Mouse (Mus musculus) heart, embryonic 12.5 days (tissue): ENCODE measurements at regions not wholly inside any gene's neighbourhood (a gene's known extent, or its start where the extent isn't known, plus 50 kb on each side); places are given as distances from the start of the nearest gene placed in this dataset. TPM values are rescaled to one million over a fixed set of nuclear protein-coding genes. Genes with fewer than 3 reads are reported as not detected.

Experiments
- ATAC-seq: fragments of 200-750 bp; cut with Nextera tagmentation; 2 replicates; pipeline ENCODE4 v1.8.0; 2017; ENCODE audit warnings: moderate TSS enrichment, moderate library complexity; ENCODE audit not compliant: insufficient number of reproducible peaks, low FRiP score
- H3K27ac ChIP-seq: fragments of 300-500 bp; sonication (generic); 2 replicates; pipeline ENCODE4 v1.5.1; 2016; ENCODE audit warnings: mild to moderate bottlenecking, moderate library complexity; ENCODE audit not compliant: poor library complexity, severe bottlenecking
- H3K27me3 ChIP-seq: fragments of 300-500 bp; sonication (generic); replicated peaks from 2 replicates; pipeline ENCODE4 v1.6.1; 2016; ENCODE audit warnings: mild to moderate bottlenecking, moderate library complexity
- H3K36me3 ChIP-seq: fragments of 300-500 bp; sonication (generic); 2 replicates; pipeline ENCODE4 v1.6.1; 2016; ENCODE audit warnings: mild to moderate bottlenecking, moderate library complexity
- H3K4me1 ChIP-seq: fragments of 300-500 bp; sonication (generic); replicated peaks from 2 replicates; pipeline ENCODE4 v1.6.1; 2016; ENCODE audit warnings: mild to moderate bottlenecking
- H3K4me2 ChIP-seq: fragments of 300-500 bp; sonication (generic); 2 replicates; pipeline ENCODE4 v1.6.1; 2016; ENCODE audit warnings: mild to moderate bottlenecking, moderate library complexity
- H3K4me3 ChIP-seq: fragments of 300-500 bp; sonication (generic); 2 replicates; pipeline ENCODE4 v1.5.1; 2016; ENCODE audit warnings: mild to moderate bottlenecking
- H3K9ac ChIP-seq: fragments of 300-500 bp; sonication (generic); 2 replicates; pipeline ENCODE4 v1.6.1; 2016; ENCODE audit warnings: mild to moderate bottlenecking, moderate library complexity
- H3K9me3 ChIP-seq: fragments of 300-500 bp; sonication (generic); replicated peaks from 2 replicates; pipeline ENCODE4 v1.6.1; 2016; ENCODE audit warnings: mild to moderate bottlenecking, moderate library complexity
- WGBS: fragments of 180-500 bp; shearing (Covaris S2); methylation state at CpG from one replicate; pipeline ENCODE4 v1.1.7; 2016; 5-methylcytosine and 5-hydroxymethylcytosine counted together
- microRNA-seq: library from miRNA; unstranded; fragments of <30 nt; microRNA quantifications from one replicate; pipeline ENCODE4, GENCODE M21; 2017

DNA sequence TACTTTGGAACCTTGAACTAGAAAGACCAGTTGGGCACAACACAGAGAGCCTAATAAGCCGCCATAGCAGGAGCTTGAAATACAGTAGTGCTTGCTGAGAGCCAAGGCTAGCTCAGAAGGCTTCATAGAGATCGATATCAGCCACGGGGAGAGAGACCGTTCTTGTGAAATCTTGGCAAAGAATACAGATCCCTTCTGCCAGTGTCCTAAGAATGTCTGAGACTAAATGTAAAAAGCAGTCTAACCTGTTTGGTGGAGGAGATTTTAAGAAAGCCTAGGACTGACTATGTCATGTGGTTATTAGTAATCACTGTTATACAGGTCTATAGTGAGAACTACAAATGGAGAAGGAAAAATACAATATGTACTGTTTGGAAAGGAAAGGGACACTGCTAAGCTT, 59.1 kb upstream of the Klf3 start:
- 89% methylated on average over 4 of the region's 4 CpGs for WGBS
- H3K4me2 ChIP-seq: no peak overlapping the region
- no peaks in the 10 kb centered on the region for H3K36me3 ChIP-seq
- ATAC-seq: no peak
- H3K4me3 ChIP-seq: no peak overlapping the region
- H3K27me3 ChIP-seq: no peaks in the 10 kb centered on the region
- no peak overlapping the region for H3K27ac ChIP-seq
- no peak overlapping the region for H3K9ac ChIP-seq
- H3K9me3 ChIP-seq: no peaks in the 10 kb centered on the region
- peaks cover 11% of the 10 kb centered on the region for H3K4me1 ChIP-seq

DNA sequence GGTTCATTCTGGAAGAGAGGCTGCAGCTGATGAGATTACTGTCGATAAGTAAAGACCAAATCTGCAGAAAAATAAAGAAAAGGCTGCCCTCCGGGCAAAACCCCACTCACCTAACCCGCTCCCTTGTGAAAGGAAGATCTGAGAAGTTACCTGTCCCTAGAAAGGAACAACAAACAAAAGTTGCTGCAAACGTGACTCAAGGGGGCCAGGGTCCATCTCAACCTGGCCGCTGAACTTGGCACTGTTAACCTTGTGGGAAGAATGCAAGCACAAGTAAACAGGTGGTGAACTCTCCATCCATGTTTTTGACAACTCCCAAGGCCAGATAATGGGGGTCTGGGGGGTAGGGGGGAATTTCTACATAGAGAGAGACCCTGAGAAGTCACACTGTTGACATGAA, 58.7 kb upstream of the Klf3 start:
- H3K4me1 ChIP-seq: peaks cover 7% of the 10 kb centered on the region
- no peaks in the 10 kb centered on the region for H3K36me3 ChIP-seq
- ATAC-seq: no peak
- H3K4me3 ChIP-seq: no peak overlapping the region
- H3K9ac ChIP-seq: no peak overlapping the region
- H3K4me2 ChIP-seq: no peak overlapping the region
- H3K27me3 ChIP-seq: no peaks in the 10 kb centered on the region
- H3K9me3 ChIP-seq: no peaks in the 10 kb centered on the region
- no peak overlapping the region for H3K27ac ChIP-seq
- 82% methylated on average over 5 of the region's 5 CpGs for WGBS

DNA sequence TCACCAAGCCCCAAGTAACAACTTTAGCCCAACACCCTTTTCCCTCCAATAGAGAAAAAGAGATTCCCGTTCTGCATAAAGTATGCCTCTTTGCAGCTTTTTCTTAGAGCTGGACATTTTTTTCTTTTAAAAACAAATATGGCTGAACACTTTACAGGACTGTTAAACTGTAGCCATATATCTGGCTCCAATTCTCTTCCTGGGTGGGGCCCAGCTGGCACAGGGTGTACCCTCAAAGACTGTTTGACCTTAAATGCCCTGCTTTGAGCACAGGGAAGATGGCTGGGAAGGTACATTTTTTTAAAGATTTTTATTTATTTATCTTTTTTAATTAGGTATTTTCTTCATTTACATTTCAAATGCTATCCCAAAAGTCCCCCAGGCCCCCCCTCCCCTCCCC, 55.7 kb upstream of the Klf3 start:
- H3K27me3 ChIP-seq: no peaks in the 10 kb centered on the region
- 74% methylated on average over 1 of the region's 1 CpGs for WGBS
- no peak overlapping the region for H3K27ac ChIP-seq
- H3K4me1 ChIP-seq: peaks cover 4% of the 10 kb centered on the region; the same call in 1 of the 2 replicates
- ATAC-seq: no peak
- no peaks in the 10 kb centered on the region for H3K9me3 ChIP-seq
- H3K9ac ChIP-seq: no peak overlapping the region
- no peak overlapping the region for H3K4me3 ChIP-seq
- H3K4me2 ChIP-seq: no peak overlapping the region
- H3K36me3 ChIP-seq: no peaks in the 10 kb centered on the region

- Histone ChIP-seq H3K36me3 (no peaks in the 10 kb centered on the region), H3K27me3 (no peaks in the 10 kb centered on the region), H3K9ac (no peak overlapping the region), H3K4me3 (no peak overlapping the region), H3K4me1 (peaks cover 4% of the 10 kb centered on the region; the same call in 1 of the 2 replicates), H3K4me2 (no peak overlapping the region), H3K27ac (no peak overlapping the region), H3K9me3 (no peaks in the 10 kb centered on the region)
- WGBS: 76% methylated on average over 14 of the region's 14 CpGs
- ATAC-seq: no peak
Measured at GRCm38 (mm10) chr5:64749415-64750166, 53.6 kb upstream of the Klf3 start.

GRCm38 (mm10) chr5:64750406-64750805, 52.8 kb upstream of the Klf3 start:
- Histone ChIP-seq H3K9me3 (no peaks in the 10 kb centered on the region), H3K4me1 (peaks cover 4% of the 10 kb centered on the region; the same call in 1 of the 2 replicates), H3K4me2 (no peak overlapping the region), H3K36me3 (no peaks in the 10 kb centered on the region), H3K27ac (no peak overlapping the region), H3K27me3 (no peaks in the 10 kb centered on the region), H3K9ac (no peak overlapping the region), H3K4me3 (no peak overlapping the region)
- ATAC-seq: no peak
- 95% methylated on average over 3 of the region's 3 CpGs for WGBS

GRCm38 (mm10) chr5:64750976-64751656, 52.1 kb upstream of the Klf3 start:
- Histone ChIP-seq H3K9me3 (no peaks in the 10 kb centered on the region), H3K27ac (no peak overlapping the region), H3K36me3 (no peaks in the 10 kb centered on the region), H3K27me3 (no peaks in the 10 kb centered on the region), H3K4me2 (no peak overlapping the region), H3K9ac (no peak overlapping the region), H3K4me3 (no peak overlapping the region), H3K4me1 (peaks cover 4% of the 10 kb centered on the region; the same call in 1 of the 2 replicates)
- WGBS: 39% methylated on average over 7 of the region's 7 CpGs
- ATAC-seq: no peak

DNA sequence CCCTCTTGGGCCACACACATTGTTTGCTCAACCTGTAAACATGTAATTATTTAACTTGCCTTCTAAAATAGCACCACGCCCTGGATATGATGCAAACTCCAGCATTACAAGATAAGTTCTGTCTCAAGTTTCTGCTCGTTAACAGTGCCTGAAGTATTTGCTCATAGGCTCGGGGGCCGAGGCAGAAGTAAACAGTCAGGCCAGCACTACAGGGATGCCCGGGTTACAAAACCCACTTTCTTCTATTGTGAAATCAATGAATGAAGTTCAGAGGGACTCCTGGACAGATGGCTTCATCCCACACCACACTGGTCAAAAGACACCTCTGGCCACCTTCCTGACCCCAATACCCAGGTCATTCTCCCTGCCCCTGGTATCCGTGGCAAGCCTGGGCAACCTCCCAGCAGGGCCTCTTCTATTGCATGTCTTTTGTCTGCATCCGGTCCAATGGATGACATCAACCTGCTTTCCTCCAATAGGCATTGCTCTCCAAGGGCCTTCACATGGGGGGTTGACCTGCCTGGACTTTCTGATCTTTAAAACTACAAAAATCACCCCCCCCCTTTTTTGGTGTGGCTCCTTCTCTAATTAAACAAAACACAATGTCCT, 49.9 kb upstream of the Klf3 start:
- no peaks in the 10 kb centered on the region for H3K36me3 ChIP-seq
- no peak overlapping the region for H3K9ac ChIP-seq
- WGBS: 79% methylated on average over 7 of the region's 7 CpGs
- no peaks in the 10 kb centered on the region for H3K27me3 ChIP-seq
- no peak for ATAC-seq
- H3K27ac ChIP-seq: no peak overlapping the region
- H3K4me1 ChIP-seq: peaks cover 4% of the 10 kb centered on the region; the same call in 1 of the 2 replicates
- H3K4me2 ChIP-seq: no peak overlapping the region
- H3K9me3 ChIP-seq: no peaks in the 10 kb centered on the region
- H3K4me3 ChIP-seq: no peak overlapping the region

Small RNA genes lying in the stretch of these regions (microRNA-seq; reads per million reads assigned to microRNA genes)
- gene Gm25306: not detected
